Mouse (Mus musculus) left cerebral cortex, postnatal 14 days (tissue): Measurements from ENCODE around the gene Mgat4e. TPM values are rescaled to one million over a fixed set of nuclear protein-coding genes. Genes with fewer than 3 reads are reported as not detected.

ENCODE experiments used
- total RNA-seq, 2 experiments: library from RNA; stranded (reverse); gene quantifications; 2 replicates each; pipeline ENCODE4 v1.2.3; 2021

Gene Mgat4e
- total RNA-seq, 2 experiments from 2014 or later: not detected

Other genes starting within 250 kb of the Mgat4e start
- gene Ppfia4, start 216.8 kb downstream of the Mgat4e start, total RNA-seq: 10 to 100 TPM; 55.0 to 61.6 TPM
- gene Tmem183a, start 187.7 kb downstream of the Mgat4e start, total RNA-seq: 10 to 100 TPM; 67.6 to 95.0 TPM
- not detected for gene 4933406M09Rik, start 163.7 kb downstream of the Mgat4e start, total RNA-seq
- gene Cyb5r1, start 144.1 kb downstream of the Mgat4e start, total RNA-seq: 10 to 100 TPM; 15.9 TPM
- gene Adipor1, start 134.3 kb downstream of the Mgat4e start, total RNA-seq: 10 to 100 TPM; 63.4 to 66.2 TPM
- 10 to 100 TPM; 35.4 to 37.1 TPM for gene Klhl12, start 94.2 kb downstream of the Mgat4e start, total RNA-seq
- 10 to 100 TPM; 30.1 to 32.3 TPM for gene Rabif, start 55.0 kb downstream of the Mgat4e start, total RNA-seq
- 10 to 100 TPM; 59.0 to 63.2 TPM for gene Kdm5b, start 10.5 kb upstream of the Mgat4e start, total RNA-seq
- 10 to 100 TPM; 35.2 to 36.0 TPM for gene Syt2, start 97.0 kb upstream of the Mgat4e start, total RNA-seq